Mouse (Mus musculus): Measurements from ENCODE around the gene Car3.

GRCm38 (mm10) chr3:14878749-14879223 lies 15.5 kb downstream of the Car3 start:
- TF ChIP-seq CTCF (IDR thresholded peaks at IDR 0.05; ENCODE audit: low read depth, low read length) (no peak), POLR2AphosphoS5 (IDR thresholded peaks at IDR 0.05; ENCODE audit: insufficient replicate concordance, low read depth, low read length) (no peak)

Data from G1E (cell line).